Mouse (Mus musculus): ENCODE results near the gene Cd19.

Cd19 gene

DNA sequence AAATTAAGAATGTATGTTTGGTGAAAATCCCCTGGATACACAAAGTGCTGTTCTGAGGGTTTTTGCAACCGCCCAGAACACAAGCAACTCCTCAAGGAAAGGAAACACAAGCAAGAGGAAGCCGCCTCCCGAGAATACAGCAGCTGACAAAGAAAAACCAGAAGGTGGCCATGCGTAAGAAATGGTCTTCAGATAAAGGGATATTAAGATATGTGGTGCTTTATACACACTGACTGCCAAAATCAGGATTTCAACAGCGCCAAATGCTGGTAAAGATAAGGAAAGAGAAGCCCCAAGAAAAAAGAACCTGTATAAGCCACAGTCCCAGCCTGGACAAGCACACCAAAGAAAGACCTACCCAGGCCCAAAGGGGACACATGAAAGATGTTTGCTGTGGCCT is 31.1 kb downstream of the Cd19 start:
- no peak for DNase-seq (ENCODE audit: low spot score in 2 of 2)

DNA sequence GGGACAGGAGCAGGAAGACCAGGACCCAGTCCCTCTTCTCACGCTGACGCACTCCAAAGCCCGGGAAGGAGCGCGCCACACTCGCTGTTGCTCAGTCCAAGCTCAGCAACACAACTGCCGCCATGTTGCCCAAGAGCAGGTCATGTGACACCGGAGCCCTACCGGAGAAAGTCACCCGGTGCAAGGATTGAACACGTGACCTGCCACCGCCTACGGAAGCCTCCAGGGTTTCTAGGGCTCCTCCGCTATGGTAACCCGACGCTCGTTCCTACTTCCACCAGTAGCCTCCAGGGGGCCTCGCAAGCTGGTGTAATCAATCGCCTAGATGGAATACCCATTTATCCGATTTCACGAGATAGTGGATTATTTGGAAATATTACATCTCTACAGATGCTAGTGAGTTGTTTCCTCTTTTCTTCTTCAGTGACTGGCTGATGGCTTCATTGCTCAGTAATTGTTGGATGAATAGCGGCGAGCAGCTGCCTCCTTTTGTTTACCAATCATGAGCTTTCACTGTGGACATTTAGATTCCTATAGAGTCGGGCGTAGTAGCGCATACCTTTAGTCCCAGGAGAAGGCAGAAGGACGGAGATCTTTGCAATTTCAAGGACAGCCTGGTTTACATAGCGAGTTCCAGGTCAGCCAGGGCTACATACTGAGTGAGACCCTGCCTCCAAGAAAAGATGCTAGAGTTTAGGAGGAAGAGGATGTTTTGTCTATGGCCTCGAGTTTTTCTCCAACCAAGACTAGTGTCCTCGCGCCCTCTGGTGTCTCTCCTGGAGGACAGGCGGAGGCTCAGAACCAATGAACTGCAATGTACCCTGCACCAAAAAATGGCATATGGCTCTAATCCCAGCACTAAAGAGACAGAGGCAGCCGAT is 37.2 kb downstream of the Cd19 start, which contains the start of gene Spns1:
Gene Spns1 (minus strand): TSS at position 173 of the 881 bp plus-strand sequence.
- DNase-seq (ENCODE audit: low spot score in 2 of 2) = peak; percentile 88 to 94

DNA sequence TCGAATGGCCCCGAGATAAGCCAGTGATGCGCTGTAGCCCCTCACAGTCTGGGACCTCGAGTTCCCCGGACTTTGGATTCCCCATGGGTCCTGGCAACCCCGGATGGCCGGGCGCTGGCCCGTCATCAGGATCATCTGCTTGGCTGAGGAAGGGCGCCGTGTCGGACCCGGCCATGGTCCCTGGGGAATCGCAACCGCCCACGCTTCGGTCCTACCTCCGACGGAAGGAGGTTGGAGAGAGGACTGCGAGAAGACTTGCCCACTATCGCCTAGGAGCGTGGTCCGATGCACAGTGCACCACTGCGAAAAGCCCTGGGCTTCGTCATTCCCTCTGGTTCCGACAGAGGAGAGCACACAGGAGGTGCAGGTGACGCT is 37.8 kb downstream of the Cd19 start:
- DNase-seq (ENCODE audit: low spot score in 2 of 2) = peak in 1 of 2 experiments; percentile 30

DNA sequence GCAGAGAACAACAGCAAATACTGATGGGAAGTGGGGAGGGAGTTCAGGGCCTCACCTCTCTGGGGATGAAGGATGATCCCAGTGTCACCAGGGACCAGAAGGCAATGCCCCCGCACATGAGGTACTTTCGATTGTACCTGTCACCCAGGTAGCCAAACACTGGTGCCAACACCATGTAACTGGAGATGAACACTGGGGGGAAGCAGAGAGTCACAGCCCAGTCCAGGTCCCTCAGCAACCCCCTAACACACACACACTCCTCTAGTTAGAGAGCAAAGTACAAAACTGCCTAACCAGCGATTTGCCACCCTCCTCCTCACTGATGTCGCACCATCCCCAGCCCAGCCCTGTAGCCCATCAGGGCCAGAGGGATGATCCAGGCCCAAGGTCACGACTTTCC is 39.7 kb downstream of the Cd19 start:
- DNase-seq (ENCODE audit: low spot score in 2 of 2) = no peak

DNA sequence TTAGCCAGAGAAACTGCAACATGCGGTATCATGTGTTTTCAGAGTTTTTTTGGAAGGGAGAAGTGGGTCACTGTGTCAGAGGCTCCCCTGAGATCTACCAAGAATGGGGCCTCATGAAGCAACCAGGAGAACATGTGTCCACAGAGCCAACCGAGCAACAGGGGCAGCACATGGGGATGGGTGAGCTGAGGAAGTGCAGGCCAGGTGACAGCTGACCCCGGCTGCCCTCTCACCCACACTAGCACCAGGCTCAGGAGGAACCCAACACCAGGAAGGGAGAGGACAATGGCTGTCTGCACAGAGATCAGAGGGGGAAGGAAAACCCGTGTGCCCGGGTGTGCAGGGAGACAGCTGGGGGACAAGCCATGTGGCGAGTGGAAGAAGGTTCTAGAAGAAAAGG is 40.2 kb downstream of the Cd19 start:
- DNase-seq (ENCODE audit: low spot score in 2 of 2) = no peak

DNA sequence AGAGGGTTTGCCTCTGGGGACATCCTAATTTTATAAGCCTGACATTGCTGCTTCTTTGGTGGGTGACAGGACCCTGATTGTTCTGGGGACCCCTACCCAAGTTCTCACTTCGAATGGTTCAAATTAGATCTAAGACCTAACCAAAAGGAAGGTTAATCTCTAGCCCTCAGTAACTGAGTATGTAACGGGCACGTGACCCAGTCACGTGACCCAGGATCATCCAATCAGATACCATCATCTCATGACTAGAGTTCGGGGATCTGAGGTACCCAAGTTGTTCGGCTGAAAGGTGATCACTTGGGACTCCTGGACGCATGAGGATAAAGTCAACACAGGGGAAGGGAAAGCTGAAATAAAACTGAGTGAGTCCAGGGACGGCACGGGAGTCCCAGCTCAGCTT is 41.7 kb downstream of the Cd19 start:
- DNase-seq (ENCODE audit: low spot score in 2 of 2) = no peak

DNA sequence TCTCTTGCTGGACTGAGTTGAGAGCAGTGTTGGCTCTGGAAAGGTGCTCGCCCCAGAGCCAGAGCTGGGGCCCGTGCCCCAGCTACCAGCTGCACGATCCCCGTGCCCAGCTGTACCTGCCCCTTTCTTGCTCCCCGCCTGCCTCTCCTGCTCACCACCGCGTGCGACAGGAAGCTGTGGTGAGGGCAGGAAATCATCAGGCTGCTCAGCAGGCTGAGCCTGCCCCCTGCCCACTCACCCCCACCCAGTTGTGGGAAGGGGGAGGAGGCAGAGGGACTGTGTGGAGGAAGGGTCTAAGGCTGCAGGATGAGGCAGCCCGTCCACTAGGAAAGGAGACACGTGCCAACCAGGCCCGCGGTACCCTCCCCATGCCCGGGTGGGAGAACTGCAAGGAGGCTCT is 45.3 kb downstream of the Cd19 start, which contains the start of gene Lat:
Gene Lat (minus strand): TSS at position 178 of the 400 bp plus-strand sequence.
- no peak for DNase-seq (ENCODE audit: low spot score in 2 of 2)

DNA sequence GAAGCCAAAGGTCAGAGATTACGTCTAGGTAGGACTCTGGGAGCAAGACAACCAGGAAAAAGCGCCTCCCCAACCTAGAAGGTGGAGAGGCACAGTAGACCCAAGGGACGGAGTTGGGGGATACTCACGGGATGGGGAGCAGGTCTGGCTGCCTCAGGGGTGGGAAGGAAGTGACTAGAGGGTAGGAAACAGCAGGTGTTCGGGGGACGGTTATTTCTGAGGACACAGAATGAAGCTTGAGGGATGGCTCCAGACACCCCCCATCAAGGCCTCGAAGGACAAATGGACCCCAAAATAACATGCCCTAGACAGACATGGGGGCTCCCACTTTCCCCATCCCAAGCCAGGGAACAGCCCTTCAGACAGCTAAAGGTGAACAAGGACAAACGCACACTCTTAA is 46.3 kb downstream of the Cd19 start:
- DNase-seq (ENCODE audit: low spot score in 2 of 2) = no peak

DNA sequence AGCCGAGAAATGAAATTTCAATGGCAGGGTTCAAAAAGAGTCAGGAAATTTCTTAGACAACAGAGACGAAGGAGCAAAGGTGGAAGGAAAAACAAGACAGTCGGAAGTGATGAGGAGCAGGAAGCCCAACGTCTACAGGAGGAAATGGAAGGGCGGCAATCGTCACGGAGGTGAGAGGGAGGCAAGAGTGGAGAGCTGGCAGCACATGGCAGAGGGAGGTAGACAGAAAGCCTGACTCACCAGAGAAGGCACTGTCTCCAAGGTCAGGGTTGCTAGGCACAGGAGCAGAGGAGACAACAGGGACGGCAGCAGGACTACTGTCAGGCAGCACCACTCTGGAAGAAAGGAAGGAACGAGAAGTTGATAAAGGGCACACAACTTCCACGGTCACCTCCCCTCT is 47.1 kb downstream of the Cd19 start:
- no peak for DNase-seq (ENCODE audit: low spot score in 2 of 2)

DNA sequence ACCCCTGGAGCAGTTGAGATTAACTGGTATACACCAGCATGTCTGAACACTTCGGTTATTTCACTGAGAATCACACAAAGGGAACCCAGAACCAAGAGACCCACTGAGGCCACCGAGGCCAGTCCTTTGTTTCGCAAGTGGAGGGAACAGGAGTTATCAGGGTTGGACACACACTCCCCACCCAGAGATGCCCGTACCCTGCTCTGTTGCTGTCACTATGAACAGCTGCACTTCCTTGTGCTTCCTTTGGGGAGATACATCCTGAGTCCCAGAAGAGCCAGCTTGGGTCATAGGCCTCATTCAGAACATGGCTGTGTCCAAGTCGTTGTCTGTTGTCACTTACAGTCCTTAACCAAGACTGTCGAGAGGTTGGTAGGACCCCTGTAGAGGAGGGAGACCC is 51.7 kb downstream of the Cd19 start:
- DNase-seq (ENCODE audit: low spot score in 2 of 2) = no peak

DNA sequence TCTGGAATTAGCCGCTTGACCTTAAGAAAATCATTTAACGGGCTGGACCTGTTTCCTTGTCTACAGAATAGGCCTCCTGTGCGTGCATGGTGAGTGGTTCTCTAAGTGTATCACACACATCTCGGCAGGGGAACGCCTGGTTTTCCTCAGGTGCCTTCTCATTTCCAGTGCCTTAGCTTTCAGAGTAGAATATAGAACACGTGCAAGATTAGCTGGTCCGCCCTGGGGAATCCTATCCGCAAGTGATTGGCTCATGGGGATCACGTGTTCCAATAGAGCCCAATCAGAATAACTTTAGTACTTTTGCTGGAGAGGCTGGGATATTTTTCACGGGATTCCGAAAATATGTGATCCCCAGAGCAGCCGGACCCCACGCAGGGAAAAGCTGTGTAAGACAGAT is 55.6 kb downstream of the Cd19 start:
- DNase-seq (ENCODE audit: low spot score in 2 of 2) = no peak
